Mouse (Mus musculus) olfactory bulb, adult 2 months (tissue): ENCODE measurements around the gene Nfatc3.

ENCODE experiments used
- CTCF ChIP-seq: fragments of 200-500 bp; IDR thresholded peaks from 2 replicates; pipeline ENCODE4 v1.5.1; 2012; ENCODE audit warnings: low read depth, mild to moderate bottlenecking, low read length, moderate library complexity; ENCODE audit not compliant: insufficient read depth
- POLR2A ChIP-seq: fragments of 200-500 bp; IDR thresholded peaks from 2 replicates; pipeline ENCODE4 v1.6.1; 2012; ENCODE audit warnings: mild to moderate bottlenecking, low read depth, low read length, moderate library complexity; ENCODE audit not compliant: insufficient read depth

- TF ChIP-seq CTCF (no peak), POLR2A (no peak)
Measured at GRCm38 (mm10) chr8:106157419-106157818, 98.8 kb downstream of the Nfatc3 start.
